Mouse (Mus musculus) heart, embryonic 14.5 days (tissue): ENCODE results near the gene Fam227a. TPM values are rescaled to one million over a fixed set of nuclear protein-coding genes. Genes with fewer than 3 reads are reported as not detected.

Experiments used
- ATAC-seq: fragments of 200-750 bp; cut with Nextera tagmentation; 2 replicates; pipeline ENCODE4 v1.8.0; 2017; ENCODE audit warnings: low read depth, moderate TSS enrichment; ENCODE audit not compliant: insufficient number of reproducible peaks, insufficient read depth, low FRiP score
- H3K27ac ChIP-seq, 2 experiments: fragments of 200-500 bp in 1 of 2; fragments of 300-500 bp in 1 of 2; sonication (generic) in 1 of 2; replicated peaks in 1 of 2; 2 replicates each; pipeline ENCODE4 v1.5.1; 2012 to 2014; ENCODE audit warnings: low read depth in 2 of 2, low read length in 2 of 2, control low read depth in 1 of 2, mild to moderate bottlenecking in 1 of 2, mixed read lengths in 1 of 2; ENCODE audit not compliant: control insufficient read depth in 1 of 2, insufficient read depth in 1 of 2
- H3K27me3 ChIP-seq: fragments of 300-500 bp; sonication (generic); 2 replicates; pipeline ENCODE4 v1.6.1; 2014; ENCODE audit warnings: mild to moderate bottlenecking, low read length, control low read depth; ENCODE audit not compliant: control insufficient read depth, insufficient read depth
- H3K36me3 ChIP-seq: fragments of 300-500 bp; sonication (generic); 2 replicates; pipeline ENCODE4 v1.6.1; 2014; ENCODE audit warnings: mild to moderate bottlenecking, control low read depth, low read length, mixed read lengths; ENCODE audit not compliant: control insufficient read depth, insufficient read depth
- H3K4me1 ChIP-seq, 2 experiments: fragments of 200-500 bp in 1 of 2; fragments of 300-500 bp in 1 of 2; sonication (generic) in 1 of 2; 2 replicates each; pipeline ENCODE4 v1.6.1; 2012 to 2014; ENCODE audit warnings: low read length in 2 of 2, control low read depth in 1 of 2, mixed read lengths in 1 of 2; ENCODE audit not compliant: control insufficient read depth in 2 of 2, insufficient read depth in 2 of 2
- H3K4me2 ChIP-seq: fragments of 300-500 bp; sonication (generic); 2 replicates; pipeline ENCODE4 v1.6.1; 2014; ENCODE audit warnings: mild to moderate bottlenecking, low read length
- H3K4me3 ChIP-seq, 2 experiments: fragments of 200-500 bp in 1 of 2; fragments of 300-500 bp in 1 of 2; sonication (generic) in 1 of 2; 2 replicates each; pipeline ENCODE4 v1.5.1; 2012 to 2014; ENCODE audit warnings: low read length in 2 of 2, mild to moderate bottlenecking in 2 of 2, control low read depth in 1 of 2, low read depth in 1 of 2, moderate library complexity in 1 of 2; ENCODE audit not compliant: control insufficient read depth in 1 of 2, insufficient read depth in 1 of 2
- H3K9ac ChIP-seq: fragments of 300-500 bp; sonication (generic); 2 replicates; pipeline ENCODE4 v1.6.1; 2014; ENCODE audit warnings: mild to moderate bottlenecking, low read length
- H3K9me3 ChIP-seq: fragments of 300-500 bp; sonication (generic); 2 replicates; pipeline ENCODE4 v1.6.1; 2016; ENCODE audit warnings: low read length, control low read depth; ENCODE audit not compliant: control insufficient read depth
- WGBS: fragments of 180-500 bp; shearing (Covaris S2); extraction: QIAGEN DNeasy Blood & Tissue Kit; methylation state at CpG from one replicate; pipeline ENCODE4 v1.1.7; 2014; 5-methylcytosine and 5-hydroxymethylcytosine counted together
- polyA plus RNA-seq: library from polyadenylated mRNA; unstranded; fragments of >200 nt; fragmentation: Nextera tagmentation; extraction: Ambion mirVana; gene quantifications from 2 replicates; pipeline ENCODE4 v1.2.1, GENCODE M21; 2014

Gene Fam227a
- polyA plus RNA-seq, 1 experiment from 2014 or later: 2.0 TPM

- no peaks in the 10 kb centered on the region for H3K27me3 ChIP-seq
- H3K9me3 ChIP-seq: no peaks in the 10 kb centered on the region
- 81% methylated on average over 4 of the region's 4 CpGs for WGBS
- ATAC-seq: no peak
- no peak overlapping the region for H3K27ac ChIP-seq
- H3K4me2 ChIP-seq: no peak overlapping the region
- peaks cover 10% of the 10 kb centered on the region for H3K36me3 ChIP-seq
- no peak overlapping the region for H3K4me3 ChIP-seq
- peaks cover 14 to 18% of the 10 kb centered on the region in 2 experiments for H3K4me1 ChIP-seq
- no peak overlapping the region for H3K9ac ChIP-seq
Measured at GRCm38 (mm10) chr15:79694512-79694911, 35.8 kb upstream of the Fam227a start.

GRCm38 (mm10) chr15:79693740-79694139 lies 35.0 kb upstream of the Fam227a start:
- no peak for ATAC-seq
- no peaks in the 10 kb centered on the region for H3K9me3 ChIP-seq
- H3K9ac ChIP-seq: no peak overlapping the region
- WGBS: 67% methylated on average over 11 of the region's 11 CpGs
- H3K4me3 ChIP-seq: no peak overlapping the region
- H3K36me3 ChIP-seq: peaks cover 10% of the 10 kb centered on the region
- 0 out of 2 replicates have a peak overlapping the region, but pooled peaks have one; percentile 32 for H3K4me2 ChIP-seq
- no peaks in the 10 kb centered on the region for H3K27me3 ChIP-seq
- no peak overlapping the region for H3K27ac ChIP-seq
- H3K4me1 ChIP-seq: peaks cover 14 to 19% of the 10 kb centered on the region in 2 experiments

- ATAC-seq: no peak
- Histone ChIP-seq H3K27me3 (no peaks in the 10 kb centered on the region), H3K4me3 (no peak overlapping the region), H3K9me3 (no peaks in the 10 kb centered on the region), H3K9ac (no peak overlapping the region), H3K27ac (no peak overlapping the region), H3K4me1 (peaks cover 9 to 18% of the 10 kb centered on the region in 2 experiments), H3K36me3 (peaks cover 10% of the 10 kb centered on the region), H3K4me2 (peak overlapping the region; percentile 99)
- WGBS: 86% methylated on average over 5 of the region's 5 CpGs
Measured at GRCm38 (mm10) chr15:79692334-79692733, 33.6 kb upstream of the Fam227a start.

GRCm38 (mm10) chr15:79691023-79691508 lies 32.3 kb upstream of the Fam227a start:
- peak overlapping the region; percentile 99 for H3K4me2 ChIP-seq
- ATAC-seq: 0 out of 2 replicates have a peak, but pooled peaks have one; percentile 0
- H3K9me3 ChIP-seq: no peaks in the 10 kb centered on the region
- peak overlapping the region; percentile 93 for H3K9ac ChIP-seq
- H3K27me3 ChIP-seq: no peaks in the 10 kb centered on the region
- H3K4me3 ChIP-seq: peak overlapping the region; percentile 82 to 95
- peaks cover 5 to 22% of the 10 kb centered on the region in 2 experiments for H3K4me1 ChIP-seq
- WGBS: under 1% methylated on average over 40 of the region's 53 CpGs
- peak overlapping the region; percentile 50 to 87; a peak in 3 of 4 replicates for H3K27ac ChIP-seq
- peaks cover under 1% of the 10 kb centered on the region for H3K36me3 ChIP-seq

DNA sequence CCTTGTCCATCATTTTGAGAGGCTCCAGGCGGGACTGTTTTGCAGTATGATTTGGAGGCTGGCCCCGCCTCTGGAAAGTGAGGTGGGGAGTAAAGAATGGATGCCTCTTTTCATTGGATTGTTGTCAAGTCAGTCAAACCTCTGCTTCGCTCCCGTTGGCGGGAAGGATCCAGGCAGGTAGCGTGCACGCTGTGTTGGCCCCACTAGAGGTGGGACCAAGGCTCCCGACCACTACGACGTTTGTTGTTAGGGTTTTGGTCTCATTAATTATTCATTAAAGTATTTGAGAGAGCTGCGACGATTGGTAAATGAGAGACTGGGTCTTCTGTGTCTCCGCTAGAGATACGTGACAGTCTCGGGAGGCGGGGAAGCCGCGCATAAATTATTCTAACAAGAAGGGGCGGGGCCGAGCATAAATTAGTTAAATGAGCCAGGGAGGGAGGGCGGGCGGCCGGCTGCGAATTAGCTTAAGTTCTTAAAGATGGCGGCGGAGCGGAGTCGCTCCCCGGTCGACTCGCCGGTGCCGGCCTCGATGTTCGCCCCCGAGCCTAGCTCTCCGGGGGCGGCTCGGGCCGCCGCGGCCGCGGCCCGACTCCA lies 31.8 kb upstream of the Fam227a start, which contains the start of gene Gtpbp1:
Gtpbp1 (plus strand) TSS at position 420 of the 597 bp plus-strand sequence.
- peak; percentile 91 for ATAC-seq
- Histone ChIP-seq H3K4me3 (peak within 1 kb of the TSS; percentile 82 to 95), H3K36me3 (no peaks in the 10 kb centered on the region), H3K27ac (peak within 1 kb of the TSS; percentile 50 to 87), H3K9me3 (no peaks in the 10 kb centered on the region), H3K4me2 (peak within 1 kb of the TSS; percentile 99), H3K9ac (peak within 1 kb of the TSS; percentile 93), H3K4me1 (peaks cover 5 to 27% of the 10 kb centered on the region in 2 experiments), H3K27me3 (no peaks in the 10 kb centered on the region)
- under 1% methylated on average over 45 of the region's 45 CpGs for WGBS

DNA sequence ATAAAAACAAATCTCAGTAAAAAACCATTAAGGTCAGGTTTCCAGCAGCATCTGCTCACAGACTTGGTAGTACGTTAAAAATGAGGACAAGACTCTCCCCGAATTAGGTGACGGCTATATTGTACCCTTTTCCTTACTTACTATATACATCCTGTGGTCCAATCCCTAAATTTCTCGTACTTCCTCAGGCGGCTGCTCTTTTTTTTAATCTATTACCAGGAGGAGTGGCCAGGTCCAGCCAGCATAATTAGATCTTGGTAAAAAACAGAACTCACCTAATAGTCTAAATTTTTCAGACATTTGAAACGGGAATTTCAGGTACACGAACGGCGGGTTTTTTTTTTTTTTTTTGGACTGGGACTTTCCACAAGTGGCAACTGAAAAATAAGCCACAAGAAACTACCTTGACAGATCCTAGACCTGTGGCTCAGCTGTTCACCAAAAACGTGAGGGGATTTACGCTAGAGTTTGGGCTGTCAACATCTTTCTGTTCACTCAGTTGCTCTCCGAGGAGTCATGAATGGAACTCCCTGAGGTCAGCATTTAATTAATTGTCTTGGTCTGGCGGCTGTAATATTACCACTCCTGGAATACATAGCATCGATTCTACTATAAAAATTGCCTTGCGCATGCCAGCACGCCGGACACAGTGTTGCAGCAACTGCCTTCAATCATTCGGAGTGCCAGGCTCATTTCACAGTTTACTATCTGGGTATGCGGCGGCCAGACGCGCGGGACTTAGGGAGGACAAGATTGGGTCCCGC lies 31.1 kb upstream of the Fam227a start:
- ATAC-seq: no peak
- H3K4me1 ChIP-seq: peaks cover 9 to 34% of the 10 kb centered on the region in 2 experiments
- WGBS: 15% methylated on average over 24 of the region's 24 CpGs
- H3K4me2 ChIP-seq: peak overlapping the region; percentile 66
- H3K27me3 ChIP-seq: no peaks in the 10 kb centered on the region
- peak overlapping the region; percentile 29 to 32 for H3K4me3 ChIP-seq
- H3K9me3 ChIP-seq: no peaks in the 10 kb centered on the region
- H3K9ac ChIP-seq: peak overlapping the region; percentile 53; the same call in 1 of the 2 replicates
- H3K27ac ChIP-seq: peak overlapping the region in 1 of 2 experiments; percentile 62; a peak in 3 of 4 replicates
- no peaks in the 10 kb centered on the region for H3K36me3 ChIP-seq

DNA sequence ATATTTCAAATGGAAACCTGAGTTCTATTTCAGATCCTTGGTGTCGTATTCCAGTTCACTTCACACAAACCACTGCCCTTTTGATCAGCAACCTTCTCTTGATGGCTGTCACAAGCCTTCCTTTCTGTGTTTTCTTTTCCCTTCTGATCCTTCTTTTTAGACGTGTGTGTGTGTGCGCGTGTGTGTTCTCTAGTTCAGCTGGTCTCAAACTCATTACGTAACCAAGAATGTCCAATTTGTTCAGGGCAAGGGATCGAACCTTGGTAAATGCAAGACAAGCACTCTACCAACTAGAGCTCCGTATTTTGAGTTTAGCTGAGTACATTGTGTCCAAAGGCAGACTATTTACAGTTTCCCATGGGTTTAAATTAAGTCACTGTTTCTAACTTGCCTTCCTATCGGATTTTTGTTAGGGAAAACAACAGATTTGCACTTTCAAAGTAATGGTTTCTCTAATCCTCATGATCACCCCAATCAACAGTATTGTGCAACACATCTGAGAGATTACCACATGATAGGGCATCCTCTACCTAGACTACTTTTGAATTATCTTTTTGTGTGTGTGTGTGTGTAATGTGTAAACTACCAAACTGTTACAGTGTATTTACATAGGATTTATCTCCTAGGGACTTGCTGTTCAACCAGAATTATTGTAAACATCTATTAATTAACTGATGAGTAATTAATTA lies 29.7 kb upstream of the Fam227a start:
- ATAC-seq: no peak
- Histone ChIP-seq H3K36me3 (no peaks in the 10 kb centered on the region), H3K9me3 (no peaks in the 10 kb centered on the region), H3K27me3 (no peaks in the 10 kb centered on the region), H3K27ac (peak overlapping the region; percentile 99 to 100), H3K9ac (peak overlapping the region; percentile 99), H3K4me3 (peak overlapping the region; percentile 80 to 96), H3K4me2 (peak overlapping the region; percentile 97), H3K4me1 (peaks cover 19 to 48% of the 10 kb centered on the region in 2 experiments)
- 6% methylated on average over 8 of the region's 8 CpGs for WGBS
